Mouse (Mus musculus) hindlimb bud, embryonic 11.5 days (tissue): ENCODE data around the gene Sprr2a3.
"Not testable (repeated sequence)": the region's sequence is repeated elsewhere in the genome, so short reads cannot be mapped to it uniquely, and the experiment has no call there.

Source experiments
- DNase-seq: peaks from one replicate; pipeline ENCODE4 v3.0.0-alpha.2; 2012; ENCODE audit warnings: low read depth, low spot score; ENCODE audit errors: extremely low spot score

The Sprr2a3 gene

DNA sequence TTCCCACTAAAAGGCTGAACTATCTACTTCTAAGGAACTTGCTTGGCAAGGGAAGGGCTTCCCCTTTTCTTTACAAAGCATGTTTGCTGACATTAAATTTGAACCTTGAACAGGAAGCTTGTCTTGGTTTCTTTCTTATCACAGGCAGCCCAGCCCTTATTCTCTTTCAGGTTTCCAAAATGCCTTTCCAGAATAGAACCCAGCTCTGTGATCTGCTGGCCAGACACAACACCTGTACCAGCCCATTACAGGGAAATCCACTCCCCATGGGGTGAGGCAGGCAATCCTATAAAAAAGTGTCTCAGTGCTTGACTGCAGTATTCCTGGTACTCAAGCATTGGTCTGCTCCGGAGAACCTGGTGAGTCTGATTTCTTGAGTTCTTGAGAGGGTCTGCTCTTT is at the start of gene Sprr2a3:
Sprr2a3 (plus strand) TSS at position 317 of the 400 bp plus-strand sequence.
- DNase-seq = not testable (repeated sequence)

DNA sequence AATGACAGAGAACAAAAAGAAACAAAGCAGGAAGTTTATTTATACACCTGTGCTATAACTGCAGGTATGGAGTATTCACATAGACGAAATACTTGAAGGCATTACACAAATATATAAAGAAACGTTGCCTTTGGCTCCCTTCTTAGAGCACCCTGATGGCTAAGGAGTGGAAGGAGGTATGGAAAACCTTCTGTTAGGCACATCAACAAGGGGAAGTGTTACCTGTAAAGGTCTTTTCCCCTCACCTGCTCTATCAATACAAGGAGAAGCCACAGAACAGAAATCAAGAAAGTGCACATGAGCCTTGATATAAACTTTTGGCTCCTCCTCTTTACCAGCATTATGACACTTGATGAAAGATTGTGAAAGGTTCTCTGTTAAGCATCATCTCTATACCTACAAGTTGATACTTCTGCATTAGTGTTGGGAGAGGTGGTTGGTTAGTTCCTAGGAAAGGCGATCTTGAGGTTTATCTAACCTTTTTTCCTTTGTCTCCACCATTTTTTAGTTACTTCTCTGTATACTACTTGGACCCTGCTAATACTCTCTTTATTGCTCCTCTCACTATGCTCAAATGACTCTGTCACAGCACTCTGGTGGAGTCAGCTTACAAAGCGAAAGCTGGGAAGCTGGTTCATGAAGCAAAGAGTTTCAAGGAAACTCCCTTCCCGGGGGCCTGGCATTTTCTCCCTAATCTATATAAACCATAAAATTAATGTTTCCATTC is 48.6 kb upstream of the Sprr2a3 start:
- not testable (repeated sequence) for DNase-seq

GRCm38 (mm10) chr3:92238736-92239135 is 46.5 kb upstream of the Sprr2a3 start:
- not testable (repeated sequence) for DNase-seq

- DNase-seq = not testable (repeated sequence)
Observed at GRCm38 (mm10) chr3:92239197-92239596, 46.0 kb upstream of the Sprr2a3 start.

GRCm38 (mm10) chr3:92244833-92245232 is 40.4 kb upstream of the Sprr2a3 start:
- DNase-seq = not testable (repeated sequence)

DNA sequence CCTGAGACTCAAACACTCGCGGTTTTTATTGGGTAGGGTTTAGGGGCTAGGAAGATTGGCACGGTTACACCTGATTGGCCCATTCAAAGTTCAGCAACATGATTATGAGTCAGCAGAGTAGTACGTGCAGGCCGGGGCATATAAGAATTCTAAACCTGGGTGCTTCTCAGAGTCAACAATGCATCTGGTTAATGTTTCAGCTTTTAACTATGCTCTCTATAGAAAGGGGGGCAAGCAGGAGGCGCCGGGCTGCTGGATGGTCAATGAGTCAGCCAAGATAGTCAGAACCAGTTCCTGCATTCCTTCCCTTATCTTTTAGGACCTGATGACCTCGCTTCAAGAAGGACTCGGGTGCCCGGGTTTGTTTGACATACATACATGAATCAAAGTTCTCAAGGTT is 39.0 kb upstream of the Sprr2a3 start:
- DNase-seq = not testable (repeated sequence)

- DNase-seq = not testable (repeated sequence)
Observed at GRCm38 (mm10) chr3:92248494-92248893, 36.7 kb upstream of the Sprr2a3 start.

DNA sequence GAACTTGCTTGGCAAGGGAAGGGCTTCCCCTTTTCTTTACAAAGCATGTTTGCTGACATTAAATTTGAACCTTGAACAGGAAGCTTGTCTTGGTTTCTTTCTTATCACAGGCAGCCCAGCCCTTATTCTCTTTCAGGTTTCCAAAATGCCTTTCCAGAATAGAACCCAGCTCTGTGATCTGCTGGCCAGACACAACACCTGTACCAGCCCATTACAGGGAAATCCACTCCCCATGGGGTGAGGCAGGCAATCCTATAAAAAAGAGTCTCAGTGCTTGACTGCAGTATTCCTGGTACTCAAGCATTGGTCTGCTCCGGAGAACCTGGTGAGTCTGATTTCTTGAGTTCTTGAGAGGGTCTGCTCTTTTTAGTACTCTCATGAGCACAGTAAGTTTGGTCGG is 34.8 kb upstream of the Sprr2a3 start:
- not testable (repeated sequence) for DNase-seq

DNA sequence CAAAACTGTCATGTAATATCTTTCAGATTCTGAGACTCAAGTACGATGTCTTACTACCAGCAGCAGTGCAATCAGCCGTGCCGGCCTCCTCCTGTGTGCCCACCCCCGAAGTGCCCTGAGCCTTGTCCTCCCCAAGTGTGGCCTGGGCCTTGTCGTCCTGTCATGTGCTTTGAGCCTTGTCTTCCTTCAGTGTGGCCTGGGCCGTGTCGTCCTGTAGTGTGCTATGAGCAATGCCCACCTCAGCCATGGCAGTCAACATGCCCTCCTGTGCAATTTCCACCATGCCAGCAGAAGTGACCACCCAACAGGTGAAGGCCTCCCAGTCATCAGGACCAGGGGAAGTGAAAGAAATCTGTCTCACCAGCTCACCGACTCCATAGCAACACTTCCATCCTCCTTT is 31.4 kb upstream of the Sprr2a3 start:
- not testable (repeated sequence) for DNase-seq

GRCm38 (mm10) chr3:92258526-92258925 is 26.7 kb upstream of the Sprr2a3 start:
- DNase-seq = not testable (repeated sequence)

DNA sequence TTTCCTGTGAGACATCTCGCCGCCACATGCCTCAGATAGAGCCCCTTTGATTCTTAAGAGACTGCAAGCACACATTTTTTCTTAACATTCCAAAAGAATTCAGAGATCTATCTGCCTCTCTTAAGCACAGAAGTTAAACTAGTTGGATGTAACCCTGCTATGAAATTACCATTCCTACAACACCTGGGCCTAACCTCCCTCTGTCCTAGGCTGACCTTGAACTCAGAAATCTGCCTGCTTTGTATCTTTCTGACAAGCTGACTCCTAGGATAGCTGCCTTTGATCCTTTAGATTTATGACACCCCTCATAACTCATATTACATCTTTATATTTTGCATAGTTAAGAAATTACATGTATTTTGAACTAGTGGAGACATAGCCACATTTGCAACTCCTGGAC is 21.8 kb upstream of the Sprr2a3 start:
- not testable (repeated sequence) for DNase-seq

GRCm38 (mm10) chr3:92271414-92271985 is 13.7 kb upstream of the Sprr2a3 start:
- not testable (repeated sequence) for DNase-seq

DNA sequence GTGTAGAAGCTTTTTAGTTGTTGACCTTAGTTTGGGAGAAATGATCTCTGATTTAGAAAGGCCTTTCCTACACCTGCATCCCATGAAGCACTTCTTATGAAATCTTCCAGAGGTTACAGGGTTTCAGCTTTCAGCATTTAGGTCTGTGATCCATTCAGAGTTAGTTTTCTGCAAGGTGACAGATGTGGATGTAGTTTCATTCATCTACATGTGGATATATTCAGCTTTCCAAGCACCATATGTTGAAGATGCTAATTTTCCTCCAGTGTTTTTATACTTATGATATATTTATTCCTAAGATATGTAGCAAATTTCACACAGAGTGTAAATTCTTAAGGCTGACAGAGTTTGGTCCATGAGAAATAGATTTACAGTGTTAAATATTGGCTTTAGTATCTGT is 11.7 kb upstream of the Sprr2a3 start:
- not testable (repeated sequence) for DNase-seq

DNA sequence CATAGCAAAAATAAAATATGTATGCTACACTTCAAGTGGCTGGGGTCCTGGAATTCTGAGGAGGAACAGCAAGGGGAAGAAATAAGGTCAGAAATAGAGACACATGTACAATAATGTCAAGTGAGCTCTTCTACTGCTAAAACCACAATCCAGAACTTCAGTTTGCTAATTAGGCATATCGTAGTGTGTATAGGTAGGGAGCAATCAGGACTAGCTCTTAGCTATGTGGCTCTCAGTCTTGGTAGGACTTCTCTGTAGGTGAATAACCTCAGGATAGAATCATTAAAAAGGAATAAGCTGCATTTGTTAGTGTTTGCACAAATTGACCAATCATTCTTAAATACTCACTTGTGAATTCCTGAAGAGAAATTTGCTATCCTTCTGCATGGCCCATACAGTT is 11.2 kb upstream of the Sprr2a3 start:
- DNase-seq = not testable (repeated sequence)

- DNase-seq = not testable (repeated sequence)
Observed at GRCm38 (mm10) chr3:92279663-92280062, 5.6 kb upstream of the Sprr2a3 start.

- not testable (repeated sequence) for DNase-seq
Observed at GRCm38 (mm10) chr3:92280963-92281606, 4.1 kb upstream of the Sprr2a3 start.

DNA sequence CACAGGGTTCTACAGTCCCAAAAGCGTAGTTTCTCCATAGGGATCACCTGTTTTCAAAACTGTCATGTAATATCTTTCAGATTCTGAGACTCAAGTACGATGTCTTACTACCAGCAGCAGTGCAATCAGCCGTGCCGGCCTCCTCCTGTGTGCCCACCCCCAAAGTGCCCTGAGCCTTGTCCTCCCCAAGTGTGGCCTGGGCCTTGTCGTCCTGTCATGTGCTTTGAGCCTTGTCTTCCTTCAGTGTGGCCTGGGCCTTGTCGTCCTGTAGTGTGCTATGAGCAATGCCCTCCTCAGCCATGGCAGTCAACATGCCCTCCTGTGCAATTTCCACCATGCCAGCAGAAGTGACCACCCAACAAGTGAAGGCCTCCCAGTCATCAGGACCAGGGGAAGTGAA is 3.3 kb downstream of the Sprr2a3 start:
- DNase-seq = not testable (repeated sequence)

GRCm38 (mm10) chr3:92307406-92307805 is 22.2 kb downstream of the Sprr2a3 start:
- no peak for DNase-seq

DNA sequence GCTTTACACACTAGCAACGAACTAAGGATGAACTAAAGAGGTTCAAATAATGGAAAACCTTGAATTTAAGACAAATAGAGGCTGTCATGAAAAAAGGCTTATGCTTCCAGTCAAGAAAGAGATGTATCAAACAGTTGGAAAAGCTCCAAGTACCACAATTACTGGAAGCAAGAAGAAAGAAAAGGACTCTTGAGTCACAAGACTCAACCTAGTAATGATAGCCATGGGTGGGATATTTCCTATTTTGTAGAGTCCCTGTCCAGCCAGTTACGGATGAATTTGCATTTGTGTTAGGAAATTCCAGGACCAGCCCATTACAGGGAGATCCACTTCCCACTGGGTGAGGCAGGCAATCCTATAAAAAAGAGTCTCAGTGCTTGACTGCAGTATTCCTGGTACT is 31.1 kb downstream of the Sprr2a3 start, which contains the start of gene Sprr2b:
Sprr2b (plus strand) TSS at position 301 of the 400 bp plus-strand sequence.
- DNase-seq = no peak

- DNase-seq = no peak
Observed at GRCm38 (mm10) chr3:92317384-92317783, 32.2 kb downstream of the Sprr2a3 start.

GRCm38 (mm10) chr3:92336278-92336677 is 51.1 kb downstream of the Sprr2a3 start:
- DNase-seq = no peak

DNA sequence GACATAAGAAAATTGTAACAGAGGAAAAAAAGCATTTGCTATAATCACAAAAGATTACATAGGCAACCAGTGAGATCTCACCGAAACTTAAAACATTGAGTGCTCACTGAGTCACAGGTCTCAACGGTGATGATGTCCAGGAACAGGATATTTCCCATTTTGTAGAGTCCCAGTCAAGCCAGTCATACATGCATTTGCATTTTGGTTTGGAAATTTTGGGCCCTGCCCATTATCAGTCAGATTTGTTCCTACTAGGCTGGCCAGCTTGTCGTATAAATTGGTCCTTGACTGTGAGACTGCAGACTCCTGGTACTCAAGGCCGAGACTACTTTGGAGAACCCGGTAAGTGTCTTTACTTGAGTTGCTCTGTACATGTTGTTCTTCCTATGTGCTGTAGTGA is 53.6 kb downstream of the Sprr2a3 start, which contains the start of gene Sprr2d:
Sprr2d (plus strand) TSS at position 301 of the 400 bp plus-strand sequence.
- DNase-seq = no peak
